Mouse (Mus musculus) spleen, adult 2 months (tissue): ENCODE data around the gene Adgra3.

Experiments used
- CTCF ChIP-seq: fragments of 200-500 bp; IDR thresholded peaks from 2 replicates; pipeline ENCODE4 v1.5.1; 2011; ENCODE audit warnings: mild to moderate bottlenecking, inconsistent platforms; ENCODE audit not compliant: insufficient read depth, insufficient read length, insufficient replicate concordance; ENCODE audit errors: extremely low read depth
- POLR2A ChIP-seq: fragments of 200-500 bp; IDR thresholded peaks from 2 replicates; pipeline ENCODE4 v1.6.1; 2011; ENCODE audit warnings: low read depth, low read length, inconsistent platforms

DNA sequence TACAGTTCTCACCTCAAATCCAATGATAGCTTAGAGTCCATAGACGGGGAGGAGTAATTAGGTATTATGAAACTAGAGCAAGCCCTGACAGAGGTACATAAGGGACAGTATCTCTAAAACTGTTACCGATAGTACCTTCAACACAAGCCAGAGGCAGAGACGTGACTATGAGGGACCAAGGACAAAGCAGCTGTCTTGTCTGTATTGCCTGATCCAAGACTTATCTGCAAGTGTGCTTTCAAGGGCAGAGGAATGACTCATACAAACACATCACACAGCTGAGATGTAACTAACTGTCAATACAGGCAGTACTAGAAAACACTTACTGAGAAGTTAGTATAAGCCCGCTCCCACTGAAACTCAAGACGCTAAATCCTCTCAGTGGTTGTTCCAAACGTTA, 91.1 kb downstream of the Adgra3 start:
- TF ChIP-seq POLR2A (no peak), CTCF (no peak)
